Mouse (Mus musculus): ENCODE measurements around the gene Rufy3. TPM values are rescaled to one million over a fixed set of nuclear protein-coding genes. Genes with fewer than 3 reads are reported as not detected.

Rufy3 gene
- polyA plus RNA-seq, 1 experiment = 6.4 TPM

GRCm38 (mm10) chr5:88675443-88676387 lies 110.9 kb downstream of the Rufy3 start, which contains the start of gene Grsf1:
TSS of gene Grsf1 (minus strand) at chr5:88676171.
- under 1% methylated on average over 115 of the region's 127 CpGs for WGBS
- peak within 1 kb of the TSS; percentile 78 for H3K4me3 ChIP-seq (ENCODE audit: low read depth, low read length)
- peaks cover 11% of the 10 kb centered on the region for H3K36me3 ChIP-seq (ENCODE audit: control insufficient read depth, insufficient read depth, low read length)
- no peaks in the 10 kb centered on the region for H3K27me3 ChIP-seq (ENCODE audit: control insufficient read depth, insufficient read depth, low read length)
- H3K27ac ChIP-seq (ENCODE audit: insufficient read depth, low read depth, low read length) = peak within 1 kb of the TSS; percentile 70
- TF ChIP-seq CTCF (IDR thresholded peaks at IDR 0.05; ENCODE audit: extremely low read depth, insufficient read length, insufficient replicate concordance, low read depth, low read length) = no peak
- TF ChIP-seq POLR2A (IDR thresholded peaks at IDR 0.05; ENCODE audit: low read depth, low read length) = peak; percentile 60; the same call in 1 of the 2 replicates
- H3K4me1 ChIP-seq (ENCODE audit: control insufficient read depth, insufficient read depth, insufficient read length, low read length) = peaks cover 2% of the 10 kb centered on the region; the same call in 1 of the 2 replicates

GRCm38 (mm10) chr5:88678929-88679328 lies 114.1 kb downstream of the Rufy3 start:
- TF ChIP-seq POLR2A (IDR thresholded peaks at IDR 0.05; ENCODE audit: low read depth, low read length) (no peak), CTCF (IDR thresholded peaks at IDR 0.05; ENCODE audit: extremely low read depth, insufficient read length, insufficient replicate concordance, low read depth, low read length) (no peak)
- H3K4me3 ChIP-seq (ENCODE audit: low read depth, low read length) = no peak overlapping the region
- no peaks in the 10 kb centered on the region for H3K36me3 ChIP-seq (ENCODE audit: control insufficient read depth, insufficient read depth, low read length)
- WGBS = 16% methylated on average over 7 of the region's 7 CpGs
- H3K4me1 ChIP-seq (ENCODE audit: control insufficient read depth, insufficient read depth, insufficient read length, low read length) = peaks cover 2% of the 10 kb centered on the region; the same call in 1 of the 2 replicates
- H3K27me3 ChIP-seq (ENCODE audit: control insufficient read depth, insufficient read depth, low read length) = no peaks in the 10 kb centered on the region
- H3K27ac ChIP-seq (ENCODE audit: insufficient read depth, low read depth, low read length) = peak overlapping the region; percentile 41; the same call in 1 of the 2 replicates

- peaks cover 2% of the 10 kb centered on the region; the same call in 1 of the 2 replicates for H3K4me1 ChIP-seq (ENCODE audit: control insufficient read depth, insufficient read depth, insufficient read length, low read length)
- H3K27ac ChIP-seq (ENCODE audit: insufficient read depth, low read depth, low read length) = no peak overlapping the region
- H3K4me3 ChIP-seq (ENCODE audit: low read depth, low read length) = no peak overlapping the region
- 49% methylated on average over 6 of the region's 6 CpGs for WGBS
- no peak for TF ChIP-seq CTCF (IDR thresholded peaks at IDR 0.05; ENCODE audit: extremely low read depth, insufficient read length, insufficient replicate concordance, low read depth, low read length)
- no peak for TF ChIP-seq POLR2A (IDR thresholded peaks at IDR 0.05; ENCODE audit: low read depth, low read length)
- no peaks in the 10 kb centered on the region for H3K36me3 ChIP-seq (ENCODE audit: control insufficient read depth, insufficient read depth, low read length)
- no peaks in the 10 kb centered on the region for H3K27me3 ChIP-seq (ENCODE audit: control insufficient read depth, insufficient read depth, low read length)
Observed at GRCm38 (mm10) chr5:88679341-88679740, 114.5 kb downstream of the Rufy3 start.

GRCm38 (mm10) chr5:88680567-88680966 lies 115.7 kb downstream of the Rufy3 start:
- Histone ChIP-seq H3K36me3 (ENCODE audit: control insufficient read depth, insufficient read depth, low read length) (no peaks in the 10 kb centered on the region), H3K4me1 (ENCODE audit: control insufficient read depth, insufficient read depth, insufficient read length, low read length) (peaks cover 2% of the 10 kb centered on the region; the same call in 1 of the 2 replicates), H3K4me3 (ENCODE audit: low read depth, low read length) (no peak overlapping the region), H3K27ac (ENCODE audit: insufficient read depth, low read depth, low read length) (no peak overlapping the region), H3K27me3 (ENCODE audit: control insufficient read depth, insufficient read depth, low read length) (no peaks in the 10 kb centered on the region)
- 88% methylated on average over 6 of the region's 6 CpGs for WGBS
- TF ChIP-seq POLR2A (IDR thresholded peaks at IDR 0.05; ENCODE audit: low read depth, low read length) = no peak
- no peak for TF ChIP-seq CTCF (IDR thresholded peaks at IDR 0.05; ENCODE audit: extremely low read depth, insufficient read length, insufficient replicate concordance, low read depth, low read length)

- Histone ChIP-seq H3K4me3 (ENCODE audit: low read depth, low read length) (no peak overlapping the region), H3K27ac (ENCODE audit: insufficient read depth, low read depth, low read length) (no peak overlapping the region), H3K4me1 (ENCODE audit: control insufficient read depth, insufficient read depth, insufficient read length, low read length) (peaks cover 2% of the 10 kb centered on the region; the same call in 1 of the 2 replicates), H3K36me3 (ENCODE audit: control insufficient read depth, insufficient read depth, low read length) (no peaks in the 10 kb centered on the region), H3K27me3 (ENCODE audit: control insufficient read depth, insufficient read depth, low read length) (no peaks in the 10 kb centered on the region)
- TF ChIP-seq POLR2A (IDR thresholded peaks at IDR 0.05; ENCODE audit: low read depth, low read length) (no peak), CTCF (IDR thresholded peaks at IDR 0.05; ENCODE audit: extremely low read depth, insufficient read length, insufficient replicate concordance, low read depth, low read length) (no peak)
- WGBS = 76% methylated on average over 9 of the region's 9 CpGs
Observed at GRCm38 (mm10) chr5:88683706-88684105, 118.9 kb downstream of the Rufy3 start.

GRCm38 (mm10) chr5:88684226-88684625 lies 119.4 kb downstream of the Rufy3 start:
- TF ChIP-seq POLR2A (IDR thresholded peaks at IDR 0.05; ENCODE audit: low read depth, low read length) = no peak
- no peak for TF ChIP-seq CTCF (IDR thresholded peaks at IDR 0.05; ENCODE audit: extremely low read depth, insufficient read length, insufficient replicate concordance, low read depth, low read length)
- H3K4me1 ChIP-seq (ENCODE audit: control insufficient read depth, insufficient read depth, insufficient read length, low read length) = peaks cover 2% of the 10 kb centered on the region; the same call in 1 of the 2 replicates
- WGBS = 20% methylated on average over 3 of the region's 3 CpGs

GRCm38 (mm10) chr5:88685306-88685705 lies 120.5 kb downstream of the Rufy3 start:
- Histone ChIP-seq H3K27me3 (ENCODE audit: control insufficient read depth, insufficient read depth, low read length) (no peaks in the 10 kb centered on the region), H3K27ac (ENCODE audit: insufficient read depth, low read depth, low read length) (no peak overlapping the region), H3K36me3 (ENCODE audit: control insufficient read depth, insufficient read depth, low read length) (no peaks in the 10 kb centered on the region), H3K4me1 (ENCODE audit: control insufficient read depth, insufficient read depth, insufficient read length, low read length) (peaks cover 2% of the 10 kb centered on the region; the same call in 1 of the 2 replicates), H3K4me3 (ENCODE audit: low read depth, low read length) (no peak overlapping the region)
- TF ChIP-seq POLR2A (IDR thresholded peaks at IDR 0.05; ENCODE audit: low read depth, low read length) (no peak), CTCF (IDR thresholded peaks at IDR 0.05; ENCODE audit: extremely low read depth, insufficient read length, insufficient replicate concordance, low read depth, low read length) (no peak)
- 35% methylated on average over 6 of the region's 6 CpGs for WGBS

More at GRCm38 (mm10) chr5:88684226-88684625, 119.4 kb downstream of the Rufy3 start:
- no peaks in the 10 kb centered on the region for H3K36me3 ChIP-seq (ENCODE audit: control insufficient read depth, insufficient read depth, low read length)
- no peak overlapping the region for H3K4me3 ChIP-seq (ENCODE audit: low read depth, low read length)
- H3K27ac ChIP-seq (ENCODE audit: insufficient read depth, low read depth, low read length) = no peak overlapping the region
- H3K27me3 ChIP-seq (ENCODE audit: control insufficient read depth, insufficient read depth, low read length) = no peaks in the 10 kb centered on the region
